Mouse (Mus musculus) CD4-positive, CD25-positive, alpha-beta regulatory T cell, adult 4 months (primary cell): Measurements from ENCODE around the gene Col23a1. TPM values are rescaled to one million over a fixed set of nuclear protein-coding genes. Genes with fewer than 3 reads are reported as not detected.

Experiments used
- ATAC-seq: one replicate; pipeline ENCODE4 v1.8.0; 2017
- polyA plus RNA-seq, 2 experiments: library from polyadenylated mRNA; unstranded; fragments of 100-300 nt; shearing (Covaris generic); gene quantifications; one replicate each; pipeline ENCODE4 v1.2.1; 2017

The Col23a1 gene
- polyA plus RNA-seq, 2 experiments from 2014 or later = 1.5 to 2.8 TPM

GRCm38 (mm10) chr11:51389763-51390162 lies 100.0 kb downstream of the Col23a1 start:
- ATAC-seq = no peak

- ATAC-seq = no peak
Observed at GRCm38 (mm10) chr11:51390521-51390920, 100.8 kb downstream of the Col23a1 start.

GRCm38 (mm10) chr11:51391548-51391947 lies 101.8 kb downstream of the Col23a1 start:
- ATAC-seq = no peak

- no peak for ATAC-seq
Observed at GRCm38 (mm10) chr11:51394301-51394865, 104.7 kb downstream of the Col23a1 start.

- ATAC-seq = no peak
Observed at GRCm38 (mm10) chr11:51396451-51396850, 106.7 kb downstream of the Col23a1 start.

- ATAC-seq = no peak
Observed at GRCm38 (mm10) chr11:51398084-51398483, 108.4 kb downstream of the Col23a1 start.

- no peak for ATAC-seq
Observed at GRCm38 (mm10) chr11:51400356-51400755, 110.6 kb downstream of the Col23a1 start.

GRCm38 (mm10) chr11:51401481-51402128 lies 111.9 kb downstream of the Col23a1 start:
- ATAC-seq = no peak

- no peak for ATAC-seq
Observed at GRCm38 (mm10) chr11:51403886-51404285, 114.2 kb downstream of the Col23a1 start.

GRCm38 (mm10) chr11:51404865-51405440 lies 115.2 kb downstream of the Col23a1 start:
- no peak for ATAC-seq

- ATAC-seq = no peak
Observed at GRCm38 (mm10) chr11:51406531-51406930, 116.8 kb downstream of the Col23a1 start.

GRCm38 (mm10) chr11:51407351-51407750 lies 117.6 kb downstream of the Col23a1 start:
- ATAC-seq = no peak

- no peak for ATAC-seq
Observed at GRCm38 (mm10) chr11:51410771-51411170, 121.1 kb downstream of the Col23a1 start.

GRCm38 (mm10) chr11:51414520-51414919 lies 124.8 kb downstream of the Col23a1 start:
- ATAC-seq = no peak

GRCm38 (mm10) chr11:51415049-51415688 lies 125.4 kb downstream of the Col23a1 start:
- ATAC-seq = no peak

GRCm38 (mm10) chr11:51418807-51419206 lies 129.1 kb downstream of the Col23a1 start:
- ATAC-seq = no peak

- ATAC-seq = no peak
Observed at GRCm38 (mm10) chr11:51421878-51422277, 132.2 kb downstream of the Col23a1 start.

GRCm38 (mm10) chr11:51422713-51423112 lies 133.0 kb downstream of the Col23a1 start:
- ATAC-seq = no peak

GRCm38 (mm10) chr11:51426155-51426554 lies 136.4 kb downstream of the Col23a1 start:
- no peak for ATAC-seq

GRCm38 (mm10) chr11:51429428-51430179 lies 139.9 kb downstream of the Col23a1 start:
- no peak for ATAC-seq

- no peak for ATAC-seq
Observed at GRCm38 (mm10) chr11:51430180-51430578, 140.5 kb downstream of the Col23a1 start.

- no peak for ATAC-seq
Observed at GRCm38 (mm10) chr11:51431287-51431686, 141.6 kb downstream of the Col23a1 start.

- no peak for ATAC-seq
Observed at GRCm38 (mm10) chr11:51431968-51432367, 142.2 kb downstream of the Col23a1 start.
